Mouse (Mus musculus) T-helper 17 cell (primary cell): ENCODE results near the gene Olfr1393.
"Not testable (repeated sequence)": the region's sequence is repeated elsewhere in the genome, so short reads cannot be mapped to it uniquely, and the experiment has no call there.

ENCODE experiments used
- in situ Hi-C, 2 experiments: fragments of 300-600 bp; cut with MboI, MseI; formaldehyde crosslinking; loops; 1 replicate in 1 of 2; 2 replicates in 1 of 2; pipeline ENCODE4 v1.15.1; 2025; ENCODE audit warnings: high pct_unique_total_duplicates in 2 of 2

Gene Olfr1393

GRCm38 (mm10) chr11:49284982-49285381, 6.9 kb downstream of the Olfr1393 start, which contains the start of gene Olfr1392:
Olfr1392 (plus strand) TSS chr11:49285282.
- in situ Hi-C loops, result loop anchor here in 1 of 2 experiments (25.0 kb wide), 1 partner anchor 1152 kb away; the partner anchor contains the start of gene Rufy1

- in situ Hi-C loops, result loop anchor here in 1 of 2 experiments (25.0 kb wide), 1 partner anchor 1150 kb away; the partner anchor contains the start of gene Rufy1
Measured at GRCm38 (mm10) chr11:49287251-49287650, 9.1 kb downstream of the Olfr1393 start.

GRCm38 (mm10) chr11:49292777-49293176, 14.7 kb downstream of the Olfr1393 start:
- in situ Hi-C loops, result loop anchor here in 1 of 2 experiments (25.0 kb wide), 1 partner anchor 1145 kb away; the partner anchor contains the start of gene Rufy1

GRCm38 (mm10) chr11:49304441-49304840, 26.3 kb downstream of the Olfr1393 start, which contains the start of gene Olfr10:
Olfr10 (plus strand) TSS chr11:49304741.
- in situ Hi-C loops, result no loop called here

- in situ Hi-C loops, result not testable (repeated sequence)
Measured at GRCm38 (mm10) chr11:49308547-49308946, 30.4 kb downstream of the Olfr1393 start.

- in situ Hi-C loops, result loop anchor here in 1 of 2 experiments (10.0 kb wide), 1 partner anchor 1632 kb away; the partner anchor contains the start of gene Prop1
Measured at GRCm38 (mm10) chr11:49322442-49322841, 44.3 kb downstream of the Olfr1393 start, which contains the start of gene Olfr1391. Olfr1391 (plus strand) TSS chr11:49322742.

GRCm38 (mm10) chr11:49326726-49327125, 48.6 kb downstream of the Olfr1393 start:
- in situ Hi-C loops, result loop anchor here in 1 of 2 experiments (5.0 to 10.0 kb wide), 2 partner anchors 46 to 1628 kb away; partner anchors contain the start of gene Prop1

GRCm38 (mm10) chr11:49329686-49330085, 51.6 kb downstream of the Olfr1393 start:
- in situ Hi-C loops, result loop anchor here in 1 of 2 experiments (5.0 to 10.0 kb wide), 2 partner anchors 43 to 1625 kb away; partner anchors contain the start of gene Prop1
